Mouse (Mus musculus): ENCODE data around the gene Cd72. TPM values are rescaled to one million over a fixed set of nuclear protein-coding genes. Genes with fewer than 3 reads are reported as not detected.

Gene Cd72
- polyA plus RNA-seq, 1 experiment from 2014 or later = 3.7 TPM

Other genes with a start within 250 kb of the Cd72 start
- 0.33 and 0.77 TPM in 2 replicates for gene Atp8b5, start 187.5 kb downstream of the Cd72 start, polyA plus RNA-seq (2015; fragmentation: Nextera tagmentation; extraction: Ambion mirVana)
- gene Rusc2, start 72.6 kb downstream of the Cd72 start, polyA plus RNA-seq (2015; fragmentation: Nextera tagmentation; extraction: Ambion mirVana) = 74.5 and 79.3 TPM in 2 replicates
- gene Fam166b, start 25.5 kb downstream of the Cd72 start, polyA plus RNA-seq (2015; fragmentation: Nextera tagmentation; extraction: Ambion mirVana) = 0.32 and 0.59 TPM in 2 replicates
- 10.8 and 14.4 TPM in 2 replicates for gene Tesk1, start 12.7 kb downstream of the Cd72 start, polyA plus RNA-seq (2015; fragmentation: Nextera tagmentation; extraction: Ambion mirVana)
- not detected in 2 replicates for gene Sit1, start 29.1 kb upstream of the Cd72 start, polyA plus RNA-seq (2015; fragmentation: Nextera tagmentation; extraction: Ambion mirVana)
- gene Ccdc107, start 38.3 kb upstream of the Cd72 start, polyA plus RNA-seq (2015; fragmentation: Nextera tagmentation; extraction: Ambion mirVana) = 65.5 and 73.1 TPM in 2 replicates
- gene Arhgef39, start 45.1 kb upstream of the Cd72 start, polyA plus RNA-seq (2015; fragmentation: Nextera tagmentation; extraction: Ambion mirVana) = 10.0 and 10.4 TPM in 2 replicates
- gene Car9, start 52.3 kb upstream of the Cd72 start, polyA plus RNA-seq (2015; fragmentation: Nextera tagmentation; extraction: Ambion mirVana) = 0.33 and 0.56 TPM in 2 replicates
- 29.0 and 77.1 TPM in 2 replicates for gene Tpm2, start 69.1 kb upstream of the Cd72 start, polyA plus RNA-seq (2015; fragmentation: Nextera tagmentation; extraction: Ambion mirVana)
- 88.9 and 89.1 TPM in 2 replicates for gene Creb3, start 107.7 kb upstream of the Cd72 start, polyA plus RNA-seq (2015; fragmentation: Nextera tagmentation; extraction: Ambion mirVana)
- 64.4 and 69.6 TPM in 2 replicates for gene Tln1, start 108.1 kb upstream of the Cd72 start, polyA plus RNA-seq (2015; fragmentation: Nextera tagmentation; extraction: Ambion mirVana)
- 23.9 and 28.0 TPM in 2 replicates for gene Rgp1, start 124.1 kb upstream of the Cd72 start, polyA plus RNA-seq (2015; fragmentation: Nextera tagmentation; extraction: Ambion mirVana)
- 47.8 and 50.8 TPM in 2 replicates for gene Gba2, start 124.2 kb upstream of the Cd72 start, polyA plus RNA-seq (2015; fragmentation: Nextera tagmentation; extraction: Ambion mirVana)
- 2.2 TPM in 1 of 2 replicates, not detected in the other for gene Msmp, start 129.9 kb upstream of the Cd72 start, polyA plus RNA-seq (2015; fragmentation: Nextera tagmentation; extraction: Ambion mirVana)
- 26.9 and 27.8 TPM in 2 replicates for gene Npr2, start 177.3 kb upstream of the Cd72 start, polyA plus RNA-seq (2015; fragmentation: Nextera tagmentation; extraction: Ambion mirVana)
- gene Spag8, start 199.0 kb upstream of the Cd72 start, polyA plus RNA-seq (2015; fragmentation: Nextera tagmentation; extraction: Ambion mirVana) = 3.5 and 4.1 TPM in 2 replicates
- 76.8 and 84.9 TPM in 2 replicates for gene Hint2, start 201.8 kb upstream of the Cd72 start, polyA plus RNA-seq (2015; fragmentation: Nextera tagmentation; extraction: Ambion mirVana)
- gene Tmem8b, start 214.3 kb upstream of the Cd72 start, polyA plus RNA-seq (2015; fragmentation: Nextera tagmentation; extraction: Ambion mirVana) = 13.5 and 15.6 TPM in 2 replicates
- gene Fam221b, start 214.5 kb upstream of the Cd72 start, polyA plus RNA-seq (2015; fragmentation: Nextera tagmentation; extraction: Ambion mirVana) = 2.4 and 2.9 TPM in 2 replicates
- gene Olfr70, start 246.2 kb upstream of the Cd72 start, polyA plus RNA-seq (2015; fragmentation: Nextera tagmentation; extraction: Ambion mirVana) = not detected in 2 replicates

Data from neural tube, embryonic 13.5 days (tissue).